Mouse (Mus musculus) lung, postnatal 10 days (tissue): ENCODE results near the gene Fbxo40.

Experiments used
- DNase-seq: peaks from one replicate; pipeline ENCODE4 v3.0.0; 2021

Fbxo40 gene

GRCm38 (mm10) chr16:36921067-36921613 lies 69.1 kb downstream of the Fbxo40 start:
- no peak for DNase-seq

- no peak for DNase-seq
These were observed 69.9 kb downstream of the Fbxo40 start for GRCm38 (mm10) chr16:36920410-36920809.

GRCm38 (mm10) chr16:36918505-36918904 lies 71.8 kb downstream of the Fbxo40 start:
- no peak for DNase-seq

GRCm38 (mm10) chr16:36914195-36914594 lies 76.1 kb downstream of the Fbxo40 start:
- no peak for DNase-seq
